Mouse (Mus musculus) heart, postnatal 4 days (tissue): ENCODE measurements at regions not wholly inside any gene's neighbourhood (a gene's known extent, or its start where the extent isn't known, plus 50 kb on each side); places are given as distances from the start of the nearest gene placed in this dataset.

ENCODE experiments used
- DNase-seq: peaks from one replicate; pipeline ENCODE4 v3.0.0; 2021

- DNase-seq, result no peak
These were observed 86.5 kb upstream of the Got2 start for GRCm38 (mm10) chr8:95974889-95975288.

GRCm38 (mm10) chr8:95974231-95974630 lies 85.9 kb upstream of the Got2 start:
- DNase-seq, result no peak

GRCm38 (mm10) chr8:95973571-95973970 lies 85.2 kb upstream of the Got2 start:
- no peak for DNase-seq

DNA sequence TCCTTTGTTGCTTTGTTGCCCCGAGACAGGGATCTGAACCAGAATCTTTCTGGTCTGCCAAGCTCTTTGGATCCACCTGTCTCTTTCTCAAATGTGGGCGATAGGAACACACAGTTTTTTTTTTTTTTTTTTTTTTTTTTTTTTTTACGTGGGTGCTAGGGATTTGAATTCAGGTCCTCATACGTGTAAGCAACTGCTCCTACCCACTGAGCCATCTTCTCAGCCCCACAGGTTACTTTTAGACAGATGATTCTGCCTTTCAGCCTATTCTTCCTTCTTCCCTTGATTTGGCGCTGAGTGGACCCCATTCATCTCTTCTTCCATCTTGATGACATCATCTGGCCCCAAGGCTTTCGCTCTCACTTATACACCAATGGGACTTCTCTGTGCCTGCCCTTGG lies 80.5 kb upstream of the Got2 start:
- no peak for DNase-seq

- no peak for DNase-seq
These were observed 78.1 kb upstream of the Got2 start for GRCm38 (mm10) chr8:95966430-95966829.

DNA sequence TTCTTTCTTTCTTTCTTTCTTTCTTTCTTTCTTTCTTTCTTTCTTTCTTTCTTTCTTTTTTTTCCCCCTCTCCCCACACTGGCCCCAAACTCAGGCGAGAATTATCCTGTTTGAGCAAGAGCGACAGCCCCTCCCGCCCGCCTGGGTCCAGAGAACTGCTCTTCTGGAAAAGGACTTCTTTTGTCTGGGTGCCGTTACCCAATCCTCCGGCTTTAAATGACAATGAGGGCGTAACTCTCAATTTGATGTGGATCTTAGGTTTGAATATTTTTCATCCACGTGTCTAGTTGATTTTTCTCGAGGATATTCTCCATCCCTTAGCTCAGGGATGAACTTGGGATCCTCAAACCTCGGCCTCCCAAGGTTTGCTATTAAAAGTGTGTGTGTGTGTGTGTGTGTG lies 63.9 kb upstream of the Got2 start:
- no peak for DNase-seq

DNA sequence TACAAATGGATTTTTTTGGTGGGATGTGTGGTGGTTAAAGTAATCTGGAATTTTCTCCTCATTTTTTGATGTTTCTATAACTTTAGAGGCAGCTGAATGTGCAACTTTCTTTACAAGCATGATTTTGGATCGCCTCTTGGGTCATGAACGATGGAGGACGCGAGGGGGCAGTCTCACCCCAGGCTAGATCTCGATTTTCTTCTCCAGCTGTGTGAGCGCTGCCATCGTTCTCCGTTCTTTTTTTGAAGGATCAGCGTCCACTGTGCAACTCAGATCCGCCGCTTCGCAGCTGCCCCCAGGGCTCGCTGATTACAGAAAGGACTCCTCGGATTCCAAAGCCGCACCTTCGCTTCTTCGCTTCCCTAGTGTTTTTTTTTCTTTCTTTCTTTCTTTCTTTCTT lies 63.4 kb upstream of the Got2 start:
- DNase-seq, result peak; percentile 78
